Mouse (Mus musculus): ENCODE measurements around the gene Mcm9. TPM values are rescaled to one million over a fixed set of nuclear protein-coding genes. Genes with fewer than 3 reads are reported as not detected.

Mcm9 gene
- polyA plus RNA-seq, 1 experiment from 2014 or later: 5.6 TPM

GRCm38 (mm10) chr10:53532297-53532696 lies 97.9 kb downstream of the Mcm9 start:
- H3K27me3 ChIP-seq (replicated peaks; ENCODE audit: control insufficient read depth, insufficient read depth, low read length): no peaks in the 10 kb centered on the region
- H3K4me2 ChIP-seq (ENCODE audit: low read depth, low read length): no peak overlapping the region
- no peaks in the 10 kb centered on the region for H3K9me3 ChIP-seq (ENCODE audit: control insufficient read depth, low read length)
- ATAC-seq: no peak
- no peaks in the 10 kb centered on the region for H3K36me3 ChIP-seq (ENCODE audit: control insufficient read depth, insufficient read depth, low read length)
- H3K9ac ChIP-seq (ENCODE audit: low read depth, low read length): no peak overlapping the region
- WGBS: 76% methylated on average over 5 of the region's 5 CpGs
- no peak overlapping the region for H3K27ac ChIP-seq (ENCODE audit: low read length)
- H3K4me3 ChIP-seq (ENCODE audit: low read length): no peak overlapping the region
- no peaks in the 10 kb centered on the region for H3K4me1 ChIP-seq (ENCODE audit: control insufficient read depth, insufficient read depth, low read length)

- WGBS: 22% methylated on average over 6 of the region's 6 CpGs
- Histone ChIP-seq H3K9me3 (ENCODE audit: control insufficient read depth, low read length) (no peaks in the 10 kb centered on the region), H3K36me3 (ENCODE audit: control insufficient read depth, insufficient read depth, low read length) (no peaks in the 10 kb centered on the region), H3K4me2 (ENCODE audit: low read depth, low read length) (no peak overlapping the region), H3K4me1 (ENCODE audit: control insufficient read depth, insufficient read depth, low read length) (no peaks in the 10 kb centered on the region), H3K4me3 (ENCODE audit: low read length) (no peak overlapping the region), H3K9ac (ENCODE audit: low read depth, low read length) (no peak overlapping the region), H3K27me3 (replicated peaks; ENCODE audit: control insufficient read depth, insufficient read depth, low read length) (no peaks in the 10 kb centered on the region), H3K27ac (ENCODE audit: low read length) (no peak overlapping the region)
- 0 out of 2 replicates have a peak, but pooled peaks have one; percentile 60 for ATAC-seq
Measured at GRCm38 (mm10) chr10:53527838-53528773, 102.1 kb downstream of the Mcm9 start.

- Histone ChIP-seq H3K27me3 (replicated peaks; ENCODE audit: control insufficient read depth, insufficient read depth, low read length) (no peaks in the 10 kb centered on the region), H3K4me1 (ENCODE audit: control insufficient read depth, insufficient read depth, low read length) (no peaks in the 10 kb centered on the region), H3K36me3 (ENCODE audit: control insufficient read depth, insufficient read depth, low read length) (no peaks in the 10 kb centered on the region), H3K4me3 (ENCODE audit: low read length) (no peak overlapping the region), H3K4me2 (ENCODE audit: low read depth, low read length) (no peak overlapping the region), H3K9ac (ENCODE audit: low read depth, low read length) (no peak overlapping the region), H3K27ac (ENCODE audit: low read length) (no peak overlapping the region), H3K9me3 (ENCODE audit: control insufficient read depth, low read length) (no peaks in the 10 kb centered on the region)
- WGBS: 87% methylated on average over 3 of the region's 3 CpGs
- ATAC-seq: no peak
Measured at GRCm38 (mm10) chr10:53527344-53527743, 102.9 kb downstream of the Mcm9 start.

GRCm38 (mm10) chr10:53526350-53526749 lies 103.9 kb downstream of the Mcm9 start:
- Histone ChIP-seq H3K27me3 (replicated peaks; ENCODE audit: control insufficient read depth, insufficient read depth, low read length) (no peaks in the 10 kb centered on the region), H3K9me3 (ENCODE audit: control insufficient read depth, low read length) (no peaks in the 10 kb centered on the region), H3K4me3 (ENCODE audit: low read length) (no peak overlapping the region), H3K36me3 (ENCODE audit: control insufficient read depth, insufficient read depth, low read length) (no peaks in the 10 kb centered on the region), H3K4me1 (ENCODE audit: control insufficient read depth, insufficient read depth, low read length) (no peaks in the 10 kb centered on the region), H3K27ac (ENCODE audit: low read length) (no peak overlapping the region), H3K9ac (ENCODE audit: low read depth, low read length) (no peak overlapping the region), H3K4me2 (ENCODE audit: low read depth, low read length) (no peak overlapping the region)
- 90% methylated on average over 2 of the region's 2 CpGs for WGBS
- no peak for ATAC-seq

GRCm38 (mm10) chr10:53525265-53525976 lies 104.8 kb downstream of the Mcm9 start:
- H3K9me3 ChIP-seq (ENCODE audit: control insufficient read depth, low read length): no peaks in the 10 kb centered on the region
- no peak overlapping the region for H3K27ac ChIP-seq (ENCODE audit: low read length)
- no peak overlapping the region for H3K4me2 ChIP-seq (ENCODE audit: low read depth, low read length)
- no peaks in the 10 kb centered on the region for H3K36me3 ChIP-seq (ENCODE audit: control insufficient read depth, insufficient read depth, low read length)
- 76% methylated on average over 3 of the region's 3 CpGs for WGBS
- H3K4me1 ChIP-seq (ENCODE audit: control insufficient read depth, insufficient read depth, low read length): no peaks in the 10 kb centered on the region
- no peak overlapping the region for H3K4me3 ChIP-seq (ENCODE audit: low read length)
- ATAC-seq: no peak
- no peaks in the 10 kb centered on the region for H3K27me3 ChIP-seq (replicated peaks; ENCODE audit: control insufficient read depth, insufficient read depth, low read length)
- no peak overlapping the region for H3K9ac ChIP-seq (ENCODE audit: low read depth, low read length)

- ATAC-seq: no peak
- WGBS: 41% methylated on average over 14 of the region's 14 CpGs
- no peak overlapping the region for H3K4me2 ChIP-seq (ENCODE audit: low read depth, low read length)
- no peaks in the 10 kb centered on the region for H3K27me3 ChIP-seq (replicated peaks; ENCODE audit: control insufficient read depth, insufficient read depth, low read length)
- no peak overlapping the region for H3K4me3 ChIP-seq (ENCODE audit: low read length)
- no peaks in the 10 kb centered on the region for H3K9me3 ChIP-seq (ENCODE audit: control insufficient read depth, low read length)
- no peaks in the 10 kb centered on the region for H3K36me3 ChIP-seq (ENCODE audit: control insufficient read depth, insufficient read depth, low read length)
- peak overlapping the region; percentile 73 for H3K27ac ChIP-seq (ENCODE audit: low read length)
- no peak overlapping the region for H3K9ac ChIP-seq (ENCODE audit: low read depth, low read length)
- peaks cover 11% of the 10 kb centered on the region; the same call in 1 of the 2 replicates for H3K4me1 ChIP-seq (ENCODE audit: control insufficient read depth, insufficient read depth, low read length)
Measured at GRCm38 (mm10) chr10:53519068-53519954, 110.9 kb downstream of the Mcm9 start.

- Histone ChIP-seq H3K4me2 (ENCODE audit: low read depth, low read length) (no peak overlapping the region), H3K9me3 (ENCODE audit: control insufficient read depth, low read length) (no peaks in the 10 kb centered on the region), H3K36me3 (ENCODE audit: control insufficient read depth, insufficient read depth, low read length) (no peaks in the 10 kb centered on the region), H3K9ac (ENCODE audit: low read depth, low read length) (no peak overlapping the region), H3K4me3 (ENCODE audit: low read length) (no peak overlapping the region), H3K4me1 (ENCODE audit: control insufficient read depth, insufficient read depth, low read length) (peaks cover 11% of the 10 kb centered on the region; the same call in 1 of the 2 replicates), H3K27ac (ENCODE audit: low read length) (peak overlapping the region; percentile 73), H3K27me3 (replicated peaks; ENCODE audit: control insufficient read depth, insufficient read depth, low read length) (no peaks in the 10 kb centered on the region)
- peak; percentile 50; the same call in 1 of the 2 replicates for ATAC-seq
- WGBS: 48% methylated on average over 8 of the region's 8 CpGs
Measured at GRCm38 (mm10) chr10:53518599-53518913, 111.7 kb downstream of the Mcm9 start.

GRCm38 (mm10) chr10:53517770-53518598 lies 112.3 kb downstream of the Mcm9 start:
- peaks cover 11% of the 10 kb centered on the region; the same call in 1 of the 2 replicates for H3K4me1 ChIP-seq (ENCODE audit: control insufficient read depth, insufficient read depth, low read length)
- H3K36me3 ChIP-seq (ENCODE audit: control insufficient read depth, insufficient read depth, low read length): no peaks in the 10 kb centered on the region
- ATAC-seq: no peak
- no peaks in the 10 kb centered on the region for H3K9me3 ChIP-seq (ENCODE audit: control insufficient read depth, low read length)
- 73% methylated on average over 14 of the region's 14 CpGs for WGBS
- no peak overlapping the region for H3K9ac ChIP-seq (ENCODE audit: low read depth, low read length)
- no peak overlapping the region for H3K4me2 ChIP-seq (ENCODE audit: low read depth, low read length)
- peak overlapping the region; percentile 73 for H3K27ac ChIP-seq (ENCODE audit: low read length)
- H3K27me3 ChIP-seq (replicated peaks; ENCODE audit: control insufficient read depth, insufficient read depth, low read length): no peaks in the 10 kb centered on the region
- no peak overlapping the region for H3K4me3 ChIP-seq (ENCODE audit: low read length)

Measured in intestine, embryonic 16.5 days (tissue).